Mouse (Mus musculus) liver, adult 2 months (tissue): ENCODE data around the gene Sec22c. TPM values are rescaled to one million over a fixed set of nuclear protein-coding genes. Genes with fewer than 3 reads are reported as not detected.

Experiments
- DNase-seq: peaks from one replicate; pipeline ENCODE4 v3.0.0-alpha.2; 2011; ENCODE audit warnings: low read depth, low spot score; ENCODE audit errors: extremely low read depth
- H3K27ac ChIP-seq: fragments of 200-500 bp; replicated peaks from 2 replicates; pipeline ENCODE4 v1.5.1; 2012; ENCODE audit warnings: low read depth, mild to moderate bottlenecking, control low read depth, inconsistent platforms, low read length; ENCODE audit not compliant: insufficient read depth
- H3K27me3 ChIP-seq: fragments of 200-500 bp; 2 replicates; pipeline ENCODE4 v1.6.1; 2012; ENCODE audit warnings: mild to moderate bottlenecking, moderate library complexity, low read length, inconsistent platforms; ENCODE audit not compliant: control insufficient read depth, insufficient read depth
- H3K36me3 ChIP-seq: fragments of 200-500 bp; 2 replicates; pipeline ENCODE4 v1.6.1; 2012; ENCODE audit warnings: low read length, inconsistent platforms; ENCODE audit not compliant: control insufficient read depth, insufficient read depth
- H3K4me1 ChIP-seq: fragments of 200-500 bp; 2 replicates; pipeline ENCODE4 v1.6.1; 2011; ENCODE audit warnings: low read length; ENCODE audit not compliant: control insufficient read depth, insufficient read depth
- H3K4me3 ChIP-seq: fragments of 200-500 bp; 2 replicates; pipeline ENCODE4 v1.5.1; 2011; ENCODE audit warnings: low read depth, mild to moderate bottlenecking, control low read depth, low read length, moderate library complexity; ENCODE audit not compliant: insufficient read depth
- H3K79me2 ChIP-seq: fragments of 200-500 bp; 2 replicates; pipeline ENCODE4 v1.6.1; 2012; ENCODE audit warnings: inconsistent platforms, mild to moderate bottlenecking, low read length, moderate library complexity; ENCODE audit not compliant: control insufficient read depth, insufficient read depth
- H3K9ac ChIP-seq: fragments of 200-500 bp; 2 replicates; pipeline ENCODE4 v1.6.1; 2012; ENCODE audit warnings: low read depth, mild to moderate bottlenecking, control low read depth, inconsistent platforms, low read length
- CTCF ChIP-seq: fragments of 200-500 bp; IDR thresholded peaks from 2 replicates; pipeline ENCODE4 v1.5.1; 2011; ENCODE audit warnings: low read depth, low read length, control low read depth
- POLR2A ChIP-seq: fragments of 200-500 bp; IDR thresholded peaks from 2 replicates; pipeline ENCODE4 v1.6.1; 2011; ENCODE audit warnings: low read length, control low read depth; ENCODE audit not compliant: insufficient read depth; ENCODE audit errors: extremely low read depth
- WGBS: fragments of 180-500 bp; shearing (Covaris S2); methylation state at CpG from one replicate; pipeline ENCODE4 v1.1.7; 2018; 5-methylcytosine and 5-hydroxymethylcytosine counted together
- polyA plus RNA-seq: library from polyadenylated mRNA; depleted of rRNA; stranded (reverse); fragments of >200 nt; gene quantifications from 2 replicates; pipeline ENCODE4 v1.2.3, GENCODE M21; 2012
- total RNA-seq: library from RNA; depleted of rRNA; stranded (reverse); fragments of >200 nt; gene quantifications from 2 replicates; pipeline ENCODE4 v1.2.3, GENCODE M21; 2014

Sec22c gene
- total and polyA plus RNA-seq, 2 experiments, result 4.1 to 5.7 TPM

DNA sequence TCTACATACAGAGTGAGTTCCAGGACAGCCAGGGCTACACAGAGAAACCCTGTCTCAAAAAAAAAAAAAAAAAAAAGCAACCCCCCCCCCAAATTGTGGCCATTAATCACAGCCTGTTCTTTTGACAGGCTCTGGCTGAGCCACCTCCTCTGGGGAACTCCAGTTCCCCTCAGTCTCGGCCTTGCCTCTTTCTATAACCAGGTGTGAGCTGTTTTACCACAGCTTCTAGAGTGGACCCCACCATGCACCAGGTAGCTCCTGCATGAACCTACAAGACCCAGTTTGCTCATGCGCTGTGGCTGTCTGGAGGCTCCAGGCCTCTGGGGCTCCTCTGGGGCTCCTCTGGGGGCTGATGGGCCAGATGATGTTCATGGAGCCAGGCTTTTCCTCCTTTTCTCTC lies 29.7 kb downstream of the Sec22c start:
- no peak for DNase-seq
- Histone ChIP-seq H3K27ac (0 out of 2 replicates have a peak overlapping the region, but pooled peaks have one; percentile 12), H3K36me3 (no peaks in the 10 kb centered on the region), H3K4me1 (no peaks in the 10 kb centered on the region; the same call in 1 of the 2 replicates), H3K79me2 (no peaks in the 10 kb centered on the region), H3K4me3 (no peak overlapping the region), H3K27me3 (no peaks in the 10 kb centered on the region), H3K9ac (no peak overlapping the region)
- TF ChIP-seq CTCF, result no peak
- no peak for TF ChIP-seq POLR2A
- WGBS, result 92% methylated on average over 2 of the region's 2 CpGs

DNA sequence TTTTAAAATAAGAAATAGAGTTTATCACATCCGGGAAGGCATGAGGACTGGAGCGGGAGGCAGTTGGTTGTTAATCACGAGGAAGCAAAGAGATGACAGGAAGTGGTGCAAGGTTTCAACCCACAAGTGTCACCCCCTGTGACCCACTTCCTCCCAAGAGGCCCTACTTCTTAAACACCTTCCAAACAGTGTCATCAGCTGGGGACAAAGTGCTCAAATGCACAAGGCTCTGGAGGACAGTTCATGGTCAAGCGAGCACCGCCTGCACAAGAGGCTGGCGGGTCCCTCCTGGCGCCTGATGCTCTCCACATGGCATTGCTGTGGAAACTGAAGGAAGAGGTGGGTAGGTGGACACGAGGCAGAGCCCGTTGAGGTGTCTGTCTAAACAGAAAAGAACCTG lies 30.3 kb downstream of the Sec22c start:
- H3K4me3 ChIP-seq, result no peak overlapping the region
- peak overlapping the region; percentile 24; the same call in 1 of the 2 replicates for H3K27ac ChIP-seq
- DNase-seq, result peak; percentile 39

GRCm38 (mm10) chr9:121673716-121674115 lies 31.6 kb downstream of the Sec22c start:
- Histone ChIP-seq H3K4me3 (no peak overlapping the region), H3K27me3 (peaks cover 7% of the 10 kb centered on the region; the same call in 1 of the 2 replicates), H3K36me3 (no peaks in the 10 kb centered on the region), H3K79me2 (no peaks in the 10 kb centered on the region), H3K27ac (no peak overlapping the region), H3K4me1 (no peaks in the 10 kb centered on the region; the same call in 1 of the 2 replicates), H3K9ac (no peak overlapping the region)
- DNase-seq, result no peak
- no peak for TF ChIP-seq CTCF
- TF ChIP-seq POLR2A, result no peak
- 84% methylated on average over 5 of the region's 5 CpGs for WGBS

More for the DNA sequence above, 30.3 kb downstream of the Sec22c start:
- TF ChIP-seq CTCF, result no peak
- no peak for TF ChIP-seq POLR2A
- no peaks in the 10 kb centered on the region for H3K36me3 ChIP-seq
- H3K9ac ChIP-seq, result no peak overlapping the region
- H3K27me3 ChIP-seq, result no peaks in the 10 kb centered on the region
- 82% methylated on average over 9 of the region's 9 CpGs for WGBS
- no peaks in the 10 kb centered on the region for H3K79me2 ChIP-seq
- H3K4me1 ChIP-seq, result no peaks in the 10 kb centered on the region; the same call in 1 of the 2 replicates

DNA sequence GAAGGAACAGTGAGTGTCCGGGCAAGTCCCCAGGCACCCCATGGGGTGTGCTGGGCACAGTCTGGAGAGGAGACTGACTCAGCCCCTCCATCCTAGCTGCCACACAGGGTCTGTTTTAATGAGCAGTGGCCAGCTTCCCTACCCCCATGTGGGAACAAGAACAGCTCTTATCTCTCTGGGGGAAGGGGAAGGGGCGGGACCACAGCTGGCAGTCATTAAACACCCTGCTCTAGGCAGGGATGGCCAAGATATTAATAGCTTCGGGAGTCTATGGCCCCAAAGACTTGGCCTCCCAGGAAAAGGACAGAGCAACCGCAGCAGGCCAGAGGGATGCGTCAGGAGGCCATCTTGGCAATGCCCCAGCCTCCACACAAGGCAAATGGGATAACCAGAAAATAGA lies 33.0 kb downstream of the Sec22c start:
- Histone ChIP-seq H3K27ac (peak overlapping the region; percentile 11; the same call in 1 of the 2 replicates), H3K36me3 (no peaks in the 10 kb centered on the region), H3K79me2 (no peaks in the 10 kb centered on the region), H3K9ac (no peak overlapping the region), H3K4me3 (no peak overlapping the region), H3K4me1 (no peaks in the 10 kb centered on the region; the same call in 1 of the 2 replicates), H3K27me3 (peaks cover 7% of the 10 kb centered on the region; the same call in 1 of the 2 replicates)
- no peak for TF ChIP-seq POLR2A
- TF ChIP-seq CTCF, result no peak
- 61% methylated on average over 5 of the region's 5 CpGs for WGBS
- DNase-seq, result peak; percentile 29

DNA sequence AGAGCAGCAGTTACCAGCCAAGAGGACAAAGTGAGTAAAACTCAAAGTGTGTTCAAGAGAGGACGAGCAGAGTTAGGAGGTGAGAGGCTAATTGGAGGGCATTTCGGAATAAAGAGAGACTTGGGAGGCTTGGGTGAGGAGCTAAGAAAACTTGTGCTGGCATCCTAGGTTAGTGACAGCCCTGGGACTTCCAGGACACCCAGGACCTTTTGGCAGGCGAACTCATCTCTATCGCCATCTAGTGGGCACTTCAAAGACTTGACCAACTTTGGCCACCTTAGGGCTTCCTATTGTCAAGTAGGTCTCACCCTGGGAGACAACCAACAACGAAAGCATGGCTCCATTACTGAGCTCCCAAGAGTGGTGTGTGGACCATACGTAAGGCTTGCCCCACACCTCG lies 34.0 kb downstream of the Sec22c start:
- DNase-seq, result peak; percentile 60
- Histone ChIP-seq H3K9ac (no peak overlapping the region), H3K4me1 (no peaks in the 10 kb centered on the region), H3K79me2 (no peaks in the 10 kb centered on the region), H3K27ac (peak overlapping the region; percentile 11; the same call in 1 of the 2 replicates), H3K27me3 (peaks cover 7% of the 10 kb centered on the region; the same call in 1 of the 2 replicates), H3K4me3 (no peak overlapping the region), H3K36me3 (no peaks in the 10 kb centered on the region)
- peak; percentile 64 for TF ChIP-seq CTCF
- no peak for TF ChIP-seq POLR2A
- WGBS, result 19% methylated on average over 7 of the region's 7 CpGs

- TF ChIP-seq CTCF (peak; percentile 53), POLR2A (no peak)
- no peaks in the 10 kb centered on the region for H3K79me2 ChIP-seq
- peak overlapping the region; percentile 15; the same call in 1 of the 2 replicates for H3K4me3 ChIP-seq
- H3K4me1 ChIP-seq, result no peaks in the 10 kb centered on the region
- peak overlapping the region; percentile 5; the same call in 1 of the 2 replicates for H3K27ac ChIP-seq
- no peak for DNase-seq
- WGBS, result 2% methylated on average over 28 of the region's 28 CpGs
- H3K9ac ChIP-seq, result peak overlapping the region; percentile 31
- H3K36me3 ChIP-seq, result no peaks in the 10 kb centered on the region
- H3K27me3 ChIP-seq, result peaks cover 7% of the 10 kb centered on the region; the same call in 1 of the 2 replicates
Measured at GRCm38 (mm10) chr9:121669348-121669791, 35.9 kb downstream of the Sec22c start.
